8 mouse cellular contexts compared by ENCODE assay signal in genomic region chr10:7792751-7793385, GRCm38 (mm10). TPM values are rescaled to one million over a fixed set of nuclear protein-coding genes. Genes with fewer than 3 reads are reported as not detected.
DNase-seq lines count a peak whose midpoint lies in the region; ATAC-seq lines count a peak whose summit lies in the region.

TSS of gene Ginm1 (minus strand) at chr10:7792824.
TSS of gene Ppil4 (plus strand) at chr10:7792891.

- H3K79me2 ChIP-seq in macrophage (ENCODE audit: inconsistent target) = peaks cover 50% of the 10 kb centered on the region

- H3K27me3 ChIP-seq in hindbrain, embryonic 16.5 days (replicated peaks; ENCODE audit: control insufficient read depth, insufficient read depth, low read length) = no peaks in the 10 kb centered on the region

- H3K4me1 ChIP-seq in hindbrain, embryonic 16.5 days (ENCODE audit: control insufficient read depth, insufficient read depth, low read depth, low read length) = peaks cover 17% of the 10 kb centered on the region

- DNase-seq in R1 (ENCODE audit: low read depth, low spot score) = peak; percentile 93
- DNase-seq in cerebellum, postnatal 25 days = peak; percentile 94 to 96
- DNase-seq in frontal cortex, postnatal 36 days (ENCODE audit: low spot score in 2 of 2) = peak; percentile 89 to 91
- DNase-seq in left cerebral cortex, adult 18-20 months (ENCODE audit: low spot score in 2 of 2) = peak; percentile 88 to 94
- peak; percentile 93 for DNase-seq in right cerebral cortex, adult 18-20 months
- peak; percentile 60 for DNase-seq in urinary bladder, postnatal 10 days (ENCODE audit: low spot score)

- H3K4me2 ChIP-seq in hindbrain, embryonic 16.5 days (ENCODE audit: low read length) = peak within 1 kb of the TSS; percentile 96

- H3K4me3 ChIP-seq in hindbrain, embryonic 16.5 days (ENCODE audit: low read length) = peak within 1 kb of the TSS; percentile 61
- peak within 1 kb of the TSS; percentile 99 for H3K4me3 ChIP-seq in macrophage (ENCODE audit: inconsistent target)

- peak within 1 kb of the TSS; percentile 92 for H3K9ac ChIP-seq in hindbrain, embryonic 16.5 days (ENCODE audit: low read depth, low read length)

- H3K27ac ChIP-seq in hindbrain, embryonic 16.5 days (ENCODE audit: low read depth, low read length) = peak within 1 kb of the TSS; percentile 60; the same call in 1 of the 2 replicates
- H3K27ac ChIP-seq in macrophage = peak within 1 kb of the TSS; percentile 64

- peaks cover 10% of the 10 kb centered on the region for H3K36me3 ChIP-seq in hindbrain, embryonic 16.5 days (ENCODE audit: control insufficient read depth, insufficient read depth, low read length)
- peaks cover 15% of the 10 kb centered on the region for H3K36me3 ChIP-seq in macrophage (ENCODE audit: inconsistent target)

- no peaks in the 10 kb centered on the region for H3K9me3 ChIP-seq in hindbrain, embryonic 16.5 days (ENCODE audit: control insufficient read depth, low read length)

- ATAC-seq in hindbrain, embryonic 16.5 days = peak; percentile 95

- WGBS in hindbrain, embryonic 16.5 days = under 1% methylated on average over 52 of the region's 52 CpGs
- WGBS in macrophage (ENCODE audit: missing documents) = under 1% methylated on average over 50 of the region's 52 CpGs

RNA-seq across cellular contexts. Expression of gene Ginm1, which starts in this region (rescaled TPM):
- polyA plus RNA-seq in hindbrain, embryonic 16.5 days (2015; fragmentation: Nextera tagmentation; extraction: Ambion mirVana) = 57.2 and 57.5 TPM in 2 replicates
- 10 to 100 TPM; 17.8 to 19.2 TPM for total RNA-seq in left cerebral cortex, adult 18-20 months (2021)
- 10 to 100 TPM in 25 of 26 experiments, 1 to 10 TPM in 1; 7.6 to 29.6 (median 17.7) TPM for total RNA-seq in macrophage (2018; cell fraction: chromatin; rRNA removed)
- 10 to 100 TPM; 27.4 to 59.7 (median 38.1) TPM for total RNA-seq in macrophage (2018; cell fraction: cytosol; rRNA removed)
- total RNA-seq in macrophage (2018; cell fraction: nucleus; rRNA removed) = 10 to 100 TPM; 17.9 to 72.3 (median 34.0) TPM
- 42.7 to 123 TPM (median 50.0 TPM) in 3 replicates for polyA plus RNA-seq in macrophage (2018)

RNA-seq across cellular contexts. Expression of gene Ppil4, which starts in this region (rescaled TPM):
- 42.8 and 46.8 TPM in 2 replicates for polyA plus RNA-seq in hindbrain, embryonic 16.5 days (2015; fragmentation: Nextera tagmentation; extraction: Ambion mirVana)
- total RNA-seq in left cerebral cortex, adult 18-20 months (2021) = 10 to 100 TPM; 31.7 to 32.3 TPM
- 100 to 1,000 TPM in 10 of 26 experiments, 10 to 100 TPM in 16; 56.8 to 125 (median 91.4) TPM for total RNA-seq in macrophage (2018; cell fraction: chromatin; rRNA removed)
- 10 to 100 TPM; 12.3 to 23.8 (median 18.5) TPM for total RNA-seq in macrophage (2018; cell fraction: cytosol; rRNA removed)
- 10 to 100 TPM; 29.0 to 79.5 (median 40.9) TPM for total RNA-seq in macrophage (2018; cell fraction: nucleus; rRNA removed)
- 19.7 to 34.0 TPM (median 19.9 TPM) in 3 replicates for polyA plus RNA-seq in macrophage (2018)

Comparison
In these comparisons a context has a peak if more than half of its experiments do, and no peak if none do; other contexts are left out.
1. Peak in every context shown above with its lines: DNase-seq, ATAC-seq, H3K4me3 ChIP-seq and H3K27ac ChIP-seq.